Comparison of ENCODE assay signal across 12 mouse cellular contexts in genomic region chr17:45814586-45814985, GRCm38 (mm10).
DNase-seq lines count a peak whose midpoint lies in the region; ATAC-seq lines count a peak whose summit lies in the region.
"Had no signal": no experiment of that assay in that cellular context is flagged by ENCODE, and none has a peak within 500 bp of the region (broad histone marks: within the 10 kb centered on the region; RNA-seq: fewer than 3 reads in every experiment).

No protein-coding gene starts in this region.

- H3K27ac ChIP-seq in kidney, embryonic 14.5 days (ENCODE audit: low read depth, low read length), result no peak overlapping the region
- no peak overlapping the region for H3K27ac ChIP-seq in stomach, embryonic 16.5 days (ENCODE audit: low read length)
- H3K27ac ChIP-seq: hindbrain, embryonic 12.5 days; liver, embryonic 13.5 days; midbrain, embryonic 15.5 days had no signal

- 0 out of 2 replicates have a peak overlapping the region, but pooled peaks have one; percentile 7 for H3K9ac ChIP-seq in kidney, embryonic 14.5 days (ENCODE audit: low read depth, low read length)
- no peak overlapping the region for H3K9ac ChIP-seq in stomach, embryonic 16.5 days (ENCODE audit: low read length)
- H3K9ac ChIP-seq: hindbrain, embryonic 12.5 days; liver, embryonic 13.5 days; midbrain, embryonic 15.5 days had no signal

- H3K4me3 ChIP-seq in kidney, embryonic 14.5 days (ENCODE audit: low read length), result no peak overlapping the region
- H3K4me3 ChIP-seq in stomach, embryonic 16.5 days (replicated peaks; ENCODE audit: low read length), result no peak overlapping the region
- H3K4me3 ChIP-seq: hindbrain, embryonic 12.5 days; liver, embryonic 13.5 days; midbrain, embryonic 15.5 days had no signal

- H3K4me1 ChIP-seq in kidney, embryonic 14.5 days (ENCODE audit: control insufficient read depth, insufficient read depth, low read length), result peaks cover 17% of the 10 kb centered on the region; the same call in 1 of the 2 replicates
- H3K4me1 ChIP-seq in stomach, embryonic 16.5 days (ENCODE audit: control insufficient read depth, insufficient read depth, low read length), result 0 out of 2 replicates have a peak, but pooled peaks cover 10% of the 10 kb centered on the region
- H3K4me1 ChIP-seq: liver, embryonic 13.5 days; midbrain, embryonic 15.5 days had no signal

- DNase-seq in kidney, postnatal 14 days, result no peak
- DNase-seq in testis, postnatal 14 days (ENCODE audit: low spot score), result peak; percentile 47
- DNase-seq in testis, postnatal 10 days (ENCODE audit: low spot score), result no peak
- peak; percentile 19 to 29 for DNase-seq in heart, postnatal 36 days
- DNase-seq in urinary bladder, postnatal 36 days (ENCODE audit: low spot score in 2 of 2), result no peak
- no peak for DNase-seq in left cerebral cortex, adult 18-20 months (ENCODE audit: low spot score in 2 of 2)
- DNase-seq: layer of hippocampus, adult 9-11 months; liver, embryonic 13.5 days had no signal

- peak; percentile 55; the same call in 1 of the 2 replicates for ATAC-seq in kidney, embryonic 14.5 days (ENCODE audit: low FRiP score, low TSS enrichment)
- ATAC-seq in stomach, embryonic 16.5 days (ENCODE audit: insufficient read depth, low FRiP score), result peak; percentile 48; the same call in 1 of the 2 replicates
- ATAC-seq: midbrain, embryonic 15.5 days had no signal

- H3K4me2 ChIP-seq in kidney, embryonic 14.5 days (replicated peaks; ENCODE audit: low read depth, low read length), result 0 out of 2 replicates have a peak overlapping the region, but pooled peaks have one; percentile 5
- no peak overlapping the region for H3K4me2 ChIP-seq in stomach, embryonic 16.5 days (ENCODE audit: low read depth, low read length)
- H3K4me2 ChIP-seq: hindbrain, embryonic 12.5 days; liver, embryonic 13.5 days; midbrain, embryonic 15.5 days had no signal

- no peaks in the 10 kb centered on the region for H3K9me3 ChIP-seq in kidney, embryonic 14.5 days (ENCODE audit: control insufficient read depth, low read length)
- no peaks in the 10 kb centered on the region for H3K9me3 ChIP-seq in stomach, embryonic 16.5 days (replicated peaks; ENCODE audit: control insufficient read depth, low read length)
- H3K9me3 ChIP-seq: hindbrain, embryonic 12.5 days; liver, embryonic 13.5 days; midbrain, embryonic 15.5 days had no signal

- 10% methylated on average over 11 of the region's 11 CpGs for WGBS in kidney, embryonic 14.5 days
- WGBS in stomach, embryonic 16.5 days, result 12% methylated on average over 11 of the region's 11 CpGs

- no peaks in the 10 kb centered on the region for H3K27me3 ChIP-seq in kidney, embryonic 14.5 days (ENCODE audit: control insufficient read depth, insufficient read depth, low read length)
- no peaks in the 10 kb centered on the region for H3K27me3 ChIP-seq in stomach, embryonic 16.5 days (ENCODE audit: control insufficient read depth, insufficient read depth, low read length)
- H3K27me3 ChIP-seq: hindbrain, embryonic 12.5 days had no signal

- no peaks in the 10 kb centered on the region for H3K36me3 ChIP-seq in kidney, embryonic 14.5 days (ENCODE audit: control insufficient read depth, insufficient read depth, low read length)
- no peaks in the 10 kb centered on the region for H3K36me3 ChIP-seq in stomach, embryonic 16.5 days (ENCODE audit: control insufficient read depth, insufficient read depth, low read length)
- H3K36me3 ChIP-seq: hindbrain, embryonic 12.5 days; liver, embryonic 13.5 days; midbrain, embryonic 15.5 days had no signal

- intact Hi-C loops in heart, postnatal 36 days (cut with DNase I), result loop anchor here (2.0 kb wide), 1 partner anchor 66 kb away; no protein-coding TSS in a partner anchor

Comparison
In these comparisons a context has a peak if more than half of its experiments do, and no peak if none do; other contexts are left out.
1. DNase-seq: peak in testis, postnatal 14 days (single experiment) and heart, postnatal 36 days (2 of 2); none in kidney, postnatal 14 days (single experiment), testis, postnatal 10 days (single experiment), urinary bladder, postnatal 36 days (0 of 2) and left cerebral cortex, adult 18-20 months (0 of 2).